Mouse (Mus musculus): Measurements from ENCODE around the gene Clasrp. TPM values are rescaled to one million over a fixed set of nuclear protein-coding genes. Genes with fewer than 3 reads are reported as not detected.

The Clasrp gene
- 84.2 TPM for total RNA-seq (2023)

GRCm38 (mm10) chr7:19603849-19604605 lies at the start of gene Clasrp:
Gene Clasrp, minus strand, starts transcription at chr7:19604486.

GRCm38 (mm10) chr7:19629361-19629734 lies 25.1 kb upstream of the Clasrp start, which contains the start of gene Relb:
Gene Relb, minus strand, starts transcription at chr7:19629438.

GRCm38 (mm10) chr7:19577141-19577852 lies 27.0 kb downstream of the Clasrp start, which contains the start of the genes Zfp296 and Gemin7:
Gene Zfp296, plus strand, starts transcription at chr7:19577287.
Gene Gemin7, minus strand, starts transcription at chr7:19577595.

GRCm38 (mm10) chr7:19562643-19563410 lies 41.5 kb downstream of the Clasrp start, which contains the start of gene Ppp1r37:
Gene Ppp1r37, minus strand, starts transcription at chr7:19563076.

Other genes starting within 250 kb of the Clasrp start
- 15.5 TPM for gene Cd3eap, start 245.0 kb downstream of the Clasrp start, total RNA-seq (2023)
- gene Ppp1r13l, start 244.7 kb downstream of the Clasrp start, total RNA-seq (2023), result 1.5 TPM
- 74.3 TPM for gene Ercc2, start 222.5 kb downstream of the Clasrp start, total RNA-seq (2023)
- 7.1 TPM for gene Klc3, start 200.4 kb downstream of the Clasrp start, total RNA-seq (2023)
- gene Ckm, start 199.7 kb downstream of the Clasrp start, total RNA-seq (2023), result not detected
- gene Mark4, start 145.7 kb downstream of the Clasrp start, total RNA-seq (2023), result 34.7 TPM
- gene Exoc3l2, start 141.2 kb downstream of the Clasrp start, total RNA-seq (2023), result not detected
- gene Bloc1s3, start 96.1 kb downstream of the Clasrp start, total RNA-seq (2023), result 4.1 TPM
- gene Trappc6a, start 96.1 kb downstream of the Clasrp start, total RNA-seq (2023), result 25.3 TPM
- not detected for gene Nkpd1, start 86.6 kb downstream of the Clasrp start, total RNA-seq (2023)
- 61.6 TPM for gene Ppp1r37, start 41.4 kb downstream of the Clasrp start, total RNA-seq (2023)
- 0.83 TPM for gene Zfp296, start 27.2 kb downstream of the Clasrp start, total RNA-seq (2023)
- 52.5 TPM for gene Gemin7, start 26.9 kb downstream of the Clasrp start, total RNA-seq (2023)
- gene Relb, start 25.0 kb upstream of the Clasrp start, total RNA-seq (2023), result 56.3 TPM
- gene Clptm1, start 60.5 kb upstream of the Clasrp start, total RNA-seq (2023), result 76.6 TPM
- not detected for gene Apoc2, start 73.5 kb upstream of the Clasrp start, total RNA-seq (2023)
- not detected for gene Gm44805, start 76.9 kb upstream of the Clasrp start, total RNA-seq (2023)
- not detected for gene Apoc4, start 77.0 kb upstream of the Clasrp start, total RNA-seq (2023)
- gene Apoc1, start 88.2 kb upstream of the Clasrp start, total RNA-seq (2023), result 2.0 TPM
- gene Apoe, start 94.7 kb upstream of the Clasrp start, total RNA-seq (2023), result 38.1 TPM
- gene Tomm40, start 111.0 kb upstream of the Clasrp start, total RNA-seq (2023), result 56.8 TPM
- 0.62 TPM for gene Nectin2, start 146.0 kb upstream of the Clasrp start, total RNA-seq (2023)
- gene Bcam, start 166.5 kb upstream of the Clasrp start, total RNA-seq (2023), result 2.0 TPM
- gene Cblc, start 192.3 kb upstream of the Clasrp start, total RNA-seq (2023), result not detected
- 35.9 TPM for gene Bcl3, start 218.3 kb upstream of the Clasrp start, total RNA-seq (2023)
- not detected for gene Gm19345, start 247.5 kb upstream of the Clasrp start, total RNA-seq (2023)